Mouse (Mus musculus) CH12.LX (cell line): ENCODE measurements at regions not wholly inside any gene's neighbourhood (a gene's known extent, or its start where the extent isn't known, plus 50 kb on each side); places are given as distances from the start of the nearest gene placed in this dataset.

Experiments
- CHD1 ChIP-seq: IDR thresholded peaks from 2 replicates; pipeline ENCODE4 v1.6.1; 2012; ENCODE audit warnings: low read depth, low read length, improper control_type of control experiment, inconsistent platforms
- CTCF ChIP-seq, 2 experiments: IDR thresholded peaks in 1 of 2; conservative IDR thresholded peaks in 1 of 2; 2 replicates each; pipeline ENCODE4 v1.5.1; 2011 to 2012; ENCODE audit warnings: low read depth in 2 of 2, low read length in 2 of 2, improper control_type of control experiment in 1 of 2, inconsistent platforms in 1 of 2, mild to moderate bottlenecking in 1 of 2, moderate library complexity in 1 of 2
- ELF1 ChIP-seq: IDR thresholded peaks from 2 replicates; pipeline ENCODE4 v1.6.1; 2014; ENCODE audit warnings: low read depth, mild to moderate bottlenecking, inconsistent platforms, low read length, improper control_type of control experiment
- JUN ChIP-seq: IDR thresholded peaks from 2 replicates; pipeline ENCODE4 v1.6.1; 2011; ENCODE audit warnings: low read depth, mild to moderate bottlenecking, low read length, improper control_type of control experiment, moderate library complexity; ENCODE audit not compliant: insufficient read depth
- MAFK ChIP-seq: IDR thresholded peaks from 2 replicates; pipeline ENCODE4 v1.6.1; 2011; ENCODE audit warnings: low read length, improper control_type of control experiment; ENCODE audit not compliant: insufficient replicate concordance
- MAX ChIP-seq: IDR thresholded peaks from 2 replicates; pipeline ENCODE4 v1.6.1; 2011; ENCODE audit warnings: low read length, improper control_type of control experiment
- MXI1 ChIP-seq: IDR thresholded peaks from 2 replicates; pipeline ENCODE4 v1.6.1; 2011; ENCODE audit warnings: mild to moderate bottlenecking, low read depth, low read length, improper control_type of control experiment
- MYC ChIP-seq: IDR thresholded peaks from 2 replicates; pipeline ENCODE4 v1.6.1; 2011; ENCODE audit warnings: low read depth, mild to moderate bottlenecking, improper control_type of control experiment, low read length
- POLR2A ChIP-seq: IDR thresholded peaks from 2 replicates; pipeline ENCODE4 v1.6.1; 2011; ENCODE audit warnings: low read depth, mild to moderate bottlenecking, improper control_type of control experiment, low read length
- SIN3A ChIP-seq: IDR thresholded peaks from 2 replicates; pipeline ENCODE4 v1.6.1; 2012; ENCODE audit warnings: low read length, improper control_type of control experiment, inconsistent platforms
- ZC3H11A ChIP-seq: IDR thresholded peaks from 2 replicates; pipeline ENCODE4 v1.6.1; 2012; ENCODE audit warnings: low read depth, mild to moderate bottlenecking, inconsistent platforms, low read length, improper control_type of control experiment

DNA sequence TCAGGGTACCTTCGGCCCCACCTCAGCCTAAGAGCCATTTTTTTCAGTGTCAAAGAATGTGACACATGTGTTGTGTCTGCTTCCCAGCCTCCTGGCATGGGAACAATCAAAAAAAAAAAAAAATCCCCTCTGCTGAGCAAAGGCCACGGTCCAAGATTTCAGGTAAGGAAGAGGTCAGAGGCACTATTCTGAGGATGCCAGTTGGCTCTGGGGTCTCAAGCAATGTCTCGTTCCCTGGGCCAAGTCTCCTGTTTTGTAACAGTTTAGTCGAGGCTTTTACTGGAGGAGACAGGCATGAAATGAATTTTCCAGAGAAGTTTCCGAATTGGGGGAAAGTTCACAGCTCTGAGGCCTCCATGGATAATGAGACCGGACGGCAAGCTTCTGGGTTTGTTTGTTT, 51.3 kb upstream of the Tmem170b start:
- no peak for TF ChIP-seq CTCF (conservative IDR thresholded peaks at IDR 0.05 in 1 of 2, IDR thresholded peaks at IDR 0.05 in 1 of 2; ENCODE audit: low read depth in 2 of 2, low read length in 2 of 2)
- TF ChIP-seq CHD1 = no peak
- no peak for TF ChIP-seq MAX
- TF ChIP-seq ELF1 = no peak
- no peak for TF ChIP-seq POLR2A
- no peak for TF ChIP-seq JUN
- no peak for TF ChIP-seq MXI1
- TF ChIP-seq SIN3A = no peak
- no peak for TF ChIP-seq MAFK
- no peak for TF ChIP-seq ZC3H11A
- no peak for TF ChIP-seq MYC
